Mouse (Mus musculus): ENCODE measurements around the gene Bid. TPM values are rescaled to one million over a fixed set of nuclear protein-coding genes. Genes with fewer than 3 reads are reported as not detected.

Bid gene
- total and polyA plus RNA-seq, 3 experiments: 28.2 to 50.2 TPM; not detected in 1

GRCm38 (mm10) chr6:120915649-120915975 is 1.0 kb downstream of the Bid start:
- Histone ChIP-seq H3K9me3 (replicated peaks; ENCODE audit: insufficient read depth, low read length) (no peaks in the 10 kb centered on the region), H3K79me2 (ENCODE audit: control insufficient read depth, insufficient read depth, low read length, poor library complexity) (peaks cover 21% of the 10 kb centered on the region), H3K27ac (ENCODE audit: control insufficient read depth, low read depth, low read length) (peak overlapping the region; percentile 85), H3K27me3 (ENCODE audit: control insufficient read depth in 1 of 2, insufficient read depth in 2 of 2, low read length in 2 of 2) (no peaks in the 10 kb centered on the region), H3K9ac (ENCODE audit: control insufficient read depth, low read depth, low read length, poor library complexity, severe bottlenecking) (peak overlapping the region; percentile 90), H3K4me3 (ENCODE audit: control insufficient read depth in 1 of 2, insufficient read depth in 1 of 2, low read depth in 2 of 2, low read length in 2 of 2) (peak overlapping the region; percentile 88 to 99), H3K36me3 (ENCODE audit: control insufficient read depth in 1 of 2, insufficient read depth in 2 of 2, low read length in 2 of 2) (peaks cover 0 to 46% of the 10 kb centered on the region in 2 experiments; a peak in 2 of 4 replicates), H3K4me1 (ENCODE audit: control insufficient read depth in 1 of 2, insufficient read depth in 2 of 2, low read length in 2 of 2) (peaks cover 20 to 57% of the 10 kb centered on the region in 2 experiments)
- 0 out of 2 replicates have a peak, but pooled peaks have one; percentile 8 for TF ChIP-seq GATA1 (IDR thresholded peaks at IDR 0.05; ENCODE audit: low read depth, low read length)
- no peak for TF ChIP-seq MAZ (IDR thresholded peaks at IDR 0.05; ENCODE audit: low read depth, low read length)
- no peak for TF ChIP-seq NRF1 (IDR thresholded peaks at IDR 0.05; ENCODE audit: insufficient read depth, low read depth, low read length, poor library complexity, severe bottlenecking)
- no peak for TF ChIP-seq ZC3H11A (IDR thresholded peaks at IDR 0.05; ENCODE audit: low read depth, low read length)
- no peak for TF ChIP-seq USF1 (IDR thresholded peaks at IDR 0.05; ENCODE audit: low read depth, low read length)
- TF ChIP-seq BHLHE40 (IDR thresholded peaks at IDR 0.05; ENCODE audit: borderline replicate concordance, low read depth, low read length): no peak
- 0 out of 2 replicates have a peak, but pooled peaks have one; percentile 16 for TF ChIP-seq ETS1 (IDR thresholded peaks at IDR 0.05; ENCODE audit: low read depth, low read length)
- TF ChIP-seq CHD1 (IDR thresholded peaks at IDR 0.05; ENCODE audit: low read depth, low read length): no peak
- no peak for TF ChIP-seq RCOR1 (IDR thresholded peaks at IDR 0.05; ENCODE audit: low read depth, low read length)
- TF ChIP-seq MYB (IDR thresholded peaks at IDR 0.05; ENCODE audit: low read depth, low read length): no peak
- DNase-seq (ENCODE audit: low read depth, low spot score): no peak

DNA sequence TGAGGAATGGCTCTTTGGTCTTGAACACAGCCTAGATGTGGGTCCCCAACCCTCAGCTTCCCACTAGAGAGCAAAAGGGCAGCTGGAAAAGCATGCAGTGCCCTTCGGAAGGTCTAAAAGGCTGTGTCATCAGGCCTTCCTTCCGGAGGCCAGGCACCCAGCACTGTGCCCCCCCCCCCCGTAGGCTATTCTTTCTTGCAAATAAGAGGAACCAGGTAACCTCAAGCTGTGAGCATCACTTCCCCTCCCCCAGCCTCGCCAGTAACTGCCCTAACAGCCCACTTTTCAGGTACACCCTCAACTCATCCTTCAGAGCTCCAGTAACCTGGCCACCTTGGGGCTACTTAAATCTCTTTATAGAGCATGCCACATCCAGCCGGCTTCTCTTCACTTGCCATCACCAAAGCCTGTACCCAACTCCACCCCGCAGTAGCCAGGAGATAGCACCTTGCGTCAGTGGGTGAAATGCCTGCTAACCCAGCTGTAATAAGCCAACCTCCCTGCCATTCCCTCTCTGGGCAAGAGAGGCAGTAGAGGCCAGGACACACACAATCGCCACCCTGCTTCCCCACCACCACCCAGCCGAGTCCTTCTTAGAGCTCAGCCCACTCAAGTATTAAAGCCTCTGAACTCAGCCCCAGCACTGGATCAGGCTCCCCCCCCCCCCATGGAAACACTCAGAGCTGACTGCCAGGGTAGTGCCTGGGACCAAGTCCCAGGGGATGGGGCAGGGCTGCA is 1.6 kb downstream of the Bid start:
- peak overlapping the region; percentile 85 for H3K27ac ChIP-seq (ENCODE audit: control insufficient read depth, low read depth, low read length)
- no peaks in the 10 kb centered on the region for H3K9me3 ChIP-seq (replicated peaks; ENCODE audit: insufficient read depth, low read length)
- TF ChIP-seq UBTF (IDR thresholded peaks at IDR 0.05; ENCODE audit: borderline replicate concordance, insufficient read depth, low read depth, low read length) (no peak), CHD1 (IDR thresholded peaks at IDR 0.05; ENCODE audit: low read depth, low read length) (no peak), CTCF (IDR thresholded peaks at IDR 0.05 in 2 of 3, conservative IDR thresholded peaks at IDR 0.05 in 1 of 3; ENCODE audit: control insufficient read depth in 1 of 3, insufficient read depth in 1 of 3, low read depth in 2 of 3, low read length in 3 of 3, poor library complexity in 1 of 3, severe bottlenecking in 1 of 3) (peak; percentile 31 to 54 (median 35); a peak in 4 of 6 replicates), NRF1 (IDR thresholded peaks at IDR 0.05; ENCODE audit: insufficient read depth, low read depth, low read length, poor library complexity, severe bottlenecking) (no peak), POLR2A (IDR thresholded peaks at IDR 0.05; ENCODE audit: control insufficient read depth in 1 of 2, insufficient read depth in 1 of 2, low read depth in 1 of 2, low read length in 2 of 2, poor library complexity in 1 of 2) (peak in 1 of 2 experiments; percentile 50; a peak in 1 of 4 replicates), ZMIZ1 (IDR thresholded peaks at IDR 0.05; ENCODE audit: low read depth, low read length) (no peak), MYC (IDR thresholded peaks at IDR 0.05; ENCODE audit: low read depth, low read length) (0 out of 2 replicates have a peak, but pooled peaks have one; percentile 1), GATA1 (IDR thresholded peaks at IDR 0.05; ENCODE audit: low read depth, low read length) (no peak), RAD21 (IDR thresholded peaks at IDR 0.05; ENCODE audit: low read depth, low read length) (peak; percentile 40), TBP (IDR thresholded peaks at IDR 0.05; ENCODE audit: low read depth, low read length) (0 out of 2 replicates have a peak, but pooled peaks have one; percentile 10), MYB (IDR thresholded peaks at IDR 0.05; ENCODE audit: low read depth, low read length) (peak; percentile 61; the same call in 1 of the 2 replicates), ETS1 (IDR thresholded peaks at IDR 0.05; ENCODE audit: low read depth, low read length) (0 out of 2 replicates have a peak, but pooled peaks have one; percentile 9), JUND (IDR thresholded peaks at IDR 0.05; ENCODE audit: low read depth, low read length) (no peak)
- H3K36me3 ChIP-seq (ENCODE audit: control insufficient read depth in 1 of 2, insufficient read depth in 2 of 2, low read length in 2 of 2): peaks cover 0 to 51% of the 10 kb centered on the region in 2 experiments; a peak in 2 of 4 replicates
- peak; percentile 87 for DNase-seq (ENCODE audit: low read depth, low spot score)
- H3K4me1 ChIP-seq (ENCODE audit: control insufficient read depth in 1 of 2, insufficient read depth in 2 of 2, low read length in 2 of 2): peaks cover 24 to 62% of the 10 kb centered on the region in 2 experiments
- H3K79me2 ChIP-seq (ENCODE audit: control insufficient read depth, insufficient read depth, low read length, poor library complexity): peaks cover 21% of the 10 kb centered on the region
- H3K27me3 ChIP-seq (ENCODE audit: control insufficient read depth in 1 of 2, insufficient read depth in 2 of 2, low read length in 2 of 2): no peaks in the 10 kb centered on the region
- H3K9ac ChIP-seq (ENCODE audit: control insufficient read depth, low read depth, low read length, poor library complexity, severe bottlenecking): peak overlapping the region; percentile 90
- peak overlapping the region; percentile 88 to 99 for H3K4me3 ChIP-seq (ENCODE audit: control insufficient read depth in 1 of 2, insufficient read depth in 1 of 2, low read depth in 2 of 2, low read length in 2 of 2)

Measured in MEL (cell line).